Mouse (Mus musculus): ENCODE results near the gene Hps4. TPM values are rescaled to one million over a fixed set of nuclear protein-coding genes. Genes with fewer than 3 reads are reported as not detected.

The Hps4 gene
- polyA plus RNA-seq, 1 experiment from 2014 or later = 43.2 TPM

- H3K27me3 ChIP-seq = no peaks in the 10 kb centered on the region
- peak within 1 kb of the TSS; percentile 88 for H3K27ac ChIP-seq
- H3K4me1 ChIP-seq (replicated peaks) = peaks cover 26% of the 10 kb centered on the region
- H3K4me3 ChIP-seq = peak within 1 kb of the TSS; percentile 98
- peak; percentile 90 for ATAC-seq (ENCODE audit: low FRiP score)
- 9% methylated on average over 48 of the region's 48 CpGs for WGBS
- H3K4me2 ChIP-seq = peak within 1 kb of the TSS; percentile 85
- no peaks in the 10 kb centered on the region for H3K9me3 ChIP-seq
- peaks cover 27% of the 10 kb centered on the region for H3K36me3 ChIP-seq
- peak within 1 kb of the TSS; percentile 88 for H3K9ac ChIP-seq
Observed at GRCm38 (mm10) chr5:112325546-112326445, 17.1 kb upstream of the Hps4 start, which contains the start of gene Tfip11. Gene Tfip11 (plus strand): TSS chr5:112326358.

DNA sequence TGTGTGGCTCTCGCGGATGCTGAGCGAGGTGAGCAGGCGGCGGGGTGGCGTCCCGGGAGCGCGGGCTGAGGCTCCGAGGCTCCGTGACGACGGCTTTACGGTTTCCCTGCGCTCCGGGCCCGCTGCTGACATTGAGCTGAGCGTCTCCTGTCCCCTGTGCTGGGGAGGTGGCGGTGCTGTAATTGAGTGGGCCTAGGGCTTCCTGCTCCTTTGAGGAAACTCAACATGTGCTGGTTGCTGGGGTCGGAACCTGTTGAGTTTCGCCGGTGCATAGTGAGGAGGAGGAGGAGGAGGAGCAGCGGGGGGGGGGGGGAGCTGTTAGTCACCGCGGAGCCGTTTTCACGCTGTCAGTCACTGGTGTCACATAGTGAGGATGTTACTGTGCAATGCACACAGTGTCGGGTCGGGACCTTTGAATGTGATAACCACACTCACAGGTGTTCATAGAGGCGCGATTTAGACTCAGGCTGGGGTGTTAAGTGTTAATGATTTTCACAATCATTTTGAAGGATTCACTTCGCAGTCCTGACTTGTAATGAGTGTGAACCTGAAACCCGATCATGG is 16.4 kb upstream of the Hps4 start:
- no peaks in the 10 kb centered on the region for H3K27me3 ChIP-seq
- peaks cover 35% of the 10 kb centered on the region for H3K36me3 ChIP-seq
- peak overlapping the region; percentile 88 for H3K9ac ChIP-seq
- peak overlapping the region; percentile 98 for H3K4me3 ChIP-seq
- H3K27ac ChIP-seq = peak overlapping the region; percentile 88; the same call in 1 of the 2 replicates
- H3K9me3 ChIP-seq = no peaks in the 10 kb centered on the region
- WGBS = 3% methylated on average over 32 of the region's 33 CpGs
- peaks cover 26% of the 10 kb centered on the region for H3K4me1 ChIP-seq (replicated peaks)
- peak; percentile 79 for ATAC-seq (ENCODE audit: low FRiP score)
- H3K4me2 ChIP-seq = peak overlapping the region; percentile 85

GRCm38 (mm10) chr5:112327854-112328253 is 15.0 kb upstream of the Hps4 start:
- Histone ChIP-seq H3K4me2 (no peak overlapping the region; the same call in 1 of the 2 replicates), H3K27ac (no peak overlapping the region), H3K4me1 (replicated peaks) (peaks cover 26% of the 10 kb centered on the region), H3K4me3 (no peak overlapping the region), H3K36me3 (peaks cover 48% of the 10 kb centered on the region), H3K9me3 (no peaks in the 10 kb centered on the region), H3K27me3 (no peaks in the 10 kb centered on the region), H3K9ac (no peak overlapping the region)
- no peak for ATAC-seq (ENCODE audit: low FRiP score)
- WGBS = 93% methylated on average over 15 of the region's 15 CpGs

- no peak overlapping the region for H3K4me3 ChIP-seq
- no peak overlapping the region for H3K27ac ChIP-seq
- H3K9me3 ChIP-seq = no peaks in the 10 kb centered on the region
- peaks cover 22% of the 10 kb centered on the region for H3K4me1 ChIP-seq (replicated peaks)
- H3K9ac ChIP-seq = no peak overlapping the region
- no peak for ATAC-seq (ENCODE audit: low FRiP score)
- 94% methylated on average over 14 of the region's 14 CpGs for WGBS
- no peaks in the 10 kb centered on the region for H3K27me3 ChIP-seq
- peaks cover 69% of the 10 kb centered on the region for H3K36me3 ChIP-seq
- no peak overlapping the region for H3K4me2 ChIP-seq
Observed at GRCm38 (mm10) chr5:112329805-112330564, 12.9 kb upstream of the Hps4 start.

DNA sequence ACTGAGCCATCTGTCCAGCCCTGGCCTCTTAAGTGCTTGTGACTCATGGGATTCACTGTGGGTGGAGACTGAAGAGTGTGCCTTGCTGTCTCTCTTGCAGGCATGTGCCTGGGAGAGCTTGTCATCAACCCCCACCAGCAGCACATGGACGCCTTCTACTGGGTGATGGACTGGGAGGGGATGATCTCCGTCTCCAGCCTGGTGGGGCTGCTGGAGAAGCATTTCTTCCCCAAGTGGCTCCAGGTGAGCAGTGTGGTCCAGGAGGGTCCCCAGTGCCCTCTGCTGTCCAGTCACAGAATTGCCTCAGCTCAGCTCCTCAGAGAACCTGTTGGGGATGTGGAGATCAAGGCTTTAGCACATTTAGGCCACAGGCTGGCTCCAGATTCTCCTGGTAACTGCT is 7.4 kb upstream of the Hps4 start:
- Histone ChIP-seq H3K4me3 (no peak overlapping the region), H3K4me1 (replicated peaks) (no peaks in the 10 kb centered on the region), H3K27me3 (no peaks in the 10 kb centered on the region), H3K27ac (no peak overlapping the region), H3K4me2 (no peak overlapping the region), H3K9me3 (no peaks in the 10 kb centered on the region), H3K9ac (no peak overlapping the region), H3K36me3 (peaks cover 95% of the 10 kb centered on the region)
- ATAC-seq (ENCODE audit: low FRiP score) = no peak
- 33% methylated on average over 2 of the region's 2 CpGs for WGBS

DNA sequence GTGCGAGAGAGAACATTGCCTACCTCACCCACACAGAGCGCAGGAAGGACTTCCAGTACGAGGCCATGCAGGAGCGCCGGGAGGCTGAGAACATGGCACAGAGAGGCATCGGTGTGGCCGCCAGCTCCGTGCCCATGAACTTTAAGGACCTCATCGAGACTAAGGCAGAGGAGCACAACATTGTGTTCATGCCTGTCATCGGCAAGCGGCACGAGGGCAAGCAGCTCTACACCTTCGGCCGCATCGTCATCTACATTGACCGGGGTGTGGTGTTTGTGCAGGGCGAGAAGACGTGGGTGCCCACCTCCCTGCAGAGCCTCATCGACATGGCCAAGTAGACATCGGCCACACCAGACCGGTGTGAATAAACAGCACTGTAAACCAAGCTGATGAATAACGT is 5.9 kb upstream of the Hps4 start:
- Histone ChIP-seq H3K4me1 (replicated peaks) (peaks cover 8% of the 10 kb centered on the region), H3K27ac (no peak overlapping the region), H3K4me3 (no peak overlapping the region), H3K9me3 (no peaks in the 10 kb centered on the region), H3K4me2 (no peak overlapping the region), H3K36me3 (peaks cover 85% of the 10 kb centered on the region), H3K27me3 (no peaks in the 10 kb centered on the region), H3K9ac (no peak overlapping the region)
- WGBS = 96% methylated on average over 22 of the region's 22 CpGs
- no peak for ATAC-seq (ENCODE audit: low FRiP score)

- no peak overlapping the region for H3K9ac ChIP-seq
- H3K4me1 ChIP-seq (replicated peaks) = peaks cover 26% of the 10 kb centered on the region
- WGBS = 70% methylated on average over 7 of the region's 7 CpGs
- ATAC-seq (ENCODE audit: low FRiP score) = no peak
- H3K4me2 ChIP-seq = no peak overlapping the region
- peaks cover 63% of the 10 kb centered on the region for H3K36me3 ChIP-seq
- H3K27me3 ChIP-seq = no peaks in the 10 kb centered on the region
- H3K27ac ChIP-seq = no peak overlapping the region
- H3K4me3 ChIP-seq = no peak overlapping the region
- H3K9me3 ChIP-seq = no peaks in the 10 kb centered on the region
Observed at GRCm38 (mm10) chr5:112339215-112339614, 3.7 kb upstream of the Hps4 start.

DNA sequence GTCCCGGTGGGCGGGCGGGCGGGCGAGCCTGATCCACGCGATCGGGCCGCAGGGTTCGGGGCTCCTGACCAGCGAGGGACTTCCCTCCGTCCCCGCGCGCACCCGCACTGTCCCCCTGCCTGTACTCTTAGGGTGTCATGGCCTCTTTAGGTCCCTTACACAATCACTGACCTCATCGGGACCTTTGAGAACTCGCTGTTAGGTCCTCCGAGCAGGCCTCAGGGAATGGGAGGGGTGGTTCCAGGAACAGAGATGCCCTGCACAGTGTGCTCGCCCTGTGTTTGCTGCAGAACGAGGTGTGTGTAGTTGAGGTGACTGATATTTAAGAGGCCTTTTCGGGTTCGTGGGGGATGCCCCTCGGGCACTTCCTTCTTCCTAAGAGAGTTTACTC is 317 bp downstream of the Hps4 start:
- Histone ChIP-seq H3K4me2 (peak overlapping the region; percentile 82), H3K27ac (peak overlapping the region; percentile 52), H3K9me3 (no peaks in the 10 kb centered on the region), H3K36me3 (peaks cover 48% of the 10 kb centered on the region), H3K4me1 (replicated peaks) (peaks cover 51% of the 10 kb centered on the region), H3K4me3 (peak overlapping the region; percentile 90), H3K27me3 (no peaks in the 10 kb centered on the region), H3K9ac (peak overlapping the region; percentile 90)
- ATAC-seq (ENCODE audit: low FRiP score) = peak; percentile 70
- 0% methylated on average over 24 of the region's 24 CpGs for WGBS

DNA sequence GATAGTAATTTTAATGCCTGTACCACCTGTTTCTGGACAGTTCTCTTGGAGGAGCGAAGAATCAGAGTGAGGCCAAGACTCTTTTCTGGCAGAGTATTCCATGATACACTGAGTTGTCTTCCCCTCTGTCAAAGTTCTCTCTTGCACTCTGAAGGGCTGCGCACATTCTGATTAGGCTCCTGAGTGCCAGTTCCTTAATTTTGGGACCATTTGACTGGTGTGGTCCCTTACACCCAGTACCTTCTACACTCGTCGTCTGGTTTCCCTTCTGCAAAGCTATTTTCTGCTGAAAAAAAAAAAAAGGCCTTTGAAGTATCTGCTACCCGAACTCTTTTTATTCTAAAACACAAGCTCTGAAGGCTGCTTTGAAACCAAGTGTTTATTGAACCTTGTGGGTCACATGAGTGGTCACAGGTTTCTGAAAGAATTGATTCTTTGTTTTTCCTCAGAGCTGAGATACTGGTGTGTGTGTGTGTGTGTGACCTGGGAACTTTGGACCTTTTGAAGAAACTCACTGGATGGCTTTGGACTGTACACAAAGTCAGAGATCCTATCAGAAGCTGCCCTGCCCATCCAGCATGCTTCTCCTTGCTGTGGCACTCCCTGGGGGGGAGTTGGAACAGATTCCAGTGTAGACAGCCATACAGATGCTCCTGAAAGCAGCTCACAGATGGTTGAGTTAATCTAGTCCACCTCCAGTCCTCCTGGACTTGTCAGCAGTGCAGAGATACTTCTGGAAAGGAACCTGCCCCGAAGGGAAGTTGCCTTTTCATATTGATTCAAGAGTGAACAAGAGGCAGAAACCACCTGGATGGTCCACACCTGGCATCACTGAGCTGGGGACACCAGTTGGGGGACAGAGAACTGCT is 1.4 kb downstream of the Hps4 start:
- Histone ChIP-seq H3K4me1 (replicated peaks) (peaks cover 51% of the 10 kb centered on the region), H3K4me3 (no peak overlapping the region), H3K4me2 (peak overlapping the region; percentile 82; the same call in 1 of the 2 replicates), H3K27ac (no peak overlapping the region), H3K27me3 (no peaks in the 10 kb centered on the region), H3K9me3 (no peaks in the 10 kb centered on the region), H3K36me3 (peaks cover 48% of the 10 kb centered on the region), H3K9ac (peak overlapping the region; percentile 56; the same call in 1 of the 2 replicates)
- WGBS = 80% methylated on average over 6 of the region's 6 CpGs
- no peak for ATAC-seq (ENCODE audit: low FRiP score)

DNA sequence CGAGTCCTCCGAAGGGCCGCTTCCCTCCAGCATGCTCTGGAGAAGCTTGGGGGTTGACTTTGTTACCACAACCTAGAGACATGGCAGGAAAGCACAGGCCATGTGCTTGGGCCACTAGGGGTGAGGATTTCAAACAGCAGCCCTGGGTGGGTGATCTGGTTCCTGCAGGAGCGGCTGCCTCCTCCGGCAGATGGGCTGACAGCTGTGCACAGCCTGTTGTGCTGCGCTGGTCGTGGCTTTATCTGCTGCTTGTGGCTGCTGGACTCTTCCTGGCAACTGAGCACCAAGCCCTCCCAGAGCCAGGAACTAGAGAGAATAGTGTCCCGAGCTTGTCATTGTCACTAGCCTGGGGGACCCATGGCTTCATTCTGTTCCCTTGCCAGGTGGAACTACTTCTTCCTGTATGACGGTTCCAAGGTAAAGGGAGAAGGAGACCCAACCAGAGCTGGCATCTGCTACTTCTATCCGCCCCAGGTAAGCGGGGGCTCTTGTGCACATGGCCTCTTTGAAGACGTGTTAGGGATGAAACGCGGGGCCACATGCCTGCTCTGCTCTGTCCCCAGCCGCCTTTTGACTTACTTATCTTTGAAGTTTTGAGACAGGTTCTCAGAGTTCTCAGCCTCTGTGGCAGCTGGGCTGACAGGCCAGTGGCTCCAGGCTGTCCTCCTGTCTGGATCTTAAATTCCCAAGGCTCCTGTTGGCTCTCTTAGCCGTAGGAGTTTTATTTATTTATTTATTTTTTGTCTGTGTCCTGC is 3.5 kb downstream of the Hps4 start:
- H3K9me3 ChIP-seq = no peaks in the 10 kb centered on the region
- H3K9ac ChIP-seq = peak overlapping the region; percentile 56
- no peak overlapping the region for H3K4me2 ChIP-seq
- H3K4me1 ChIP-seq (replicated peaks) = peaks cover 49% of the 10 kb centered on the region
- H3K27ac ChIP-seq = no peak overlapping the region
- WGBS = 88% methylated on average over 16 of the region's 16 CpGs
- peaks cover 53% of the 10 kb centered on the region for H3K36me3 ChIP-seq
- no peaks in the 10 kb centered on the region for H3K27me3 ChIP-seq
- no peak overlapping the region for H3K4me3 ChIP-seq
- no peak for ATAC-seq (ENCODE audit: low FRiP score)

GRCm38 (mm10) chr5:112349169-112349568 is 6.3 kb downstream of the Hps4 start:
- Histone ChIP-seq H3K9ac (no peak overlapping the region), H3K36me3 (peaks cover 79% of the 10 kb centered on the region), H3K4me3 (no peak overlapping the region), H3K4me1 (replicated peaks) (peaks cover 25% of the 10 kb centered on the region), H3K9me3 (no peaks in the 10 kb centered on the region), H3K27ac (no peak overlapping the region), H3K4me2 (no peak overlapping the region), H3K27me3 (no peaks in the 10 kb centered on the region)
- no peak for ATAC-seq (ENCODE audit: low FRiP score)
- 87% methylated on average over 8 of the region's 8 CpGs for WGBS
